Mouse (Mus musculus) C2C12 (cell line): ENCODE results near the gene Prrc2b. TPM values are rescaled to one million over a fixed set of nuclear protein-coding genes. Genes with fewer than 3 reads are reported as not detected.
A peak's percentile ranks its signal among the peaks of the same experiment; 100 is the strongest.

Experiments used
- H3K27me3 ChIP-seq: one replicate; pipeline ENCODE4 v1.6.1; 2011; ENCODE audit not compliant: control insufficient read depth, insufficient read depth, insufficient read length
- H3K36me3 ChIP-seq: one replicate; pipeline ENCODE4 v1.6.1; 2011; ENCODE audit not compliant: control insufficient read depth, insufficient read depth
- H3K4me3 ChIP-seq: one replicate; pipeline ENCODE4 v1.5.1; 2011; ENCODE audit warnings: mild to moderate bottlenecking, control low read depth; ENCODE audit not compliant: poor library complexity, insufficient read depth, severe bottlenecking
- H3K79me2 ChIP-seq: one replicate; pipeline ENCODE4 v1.6.1; 2011; ENCODE audit not compliant: control insufficient read depth, insufficient read depth
- H3K79me3 ChIP-seq: one replicate; pipeline ENCODE4 v1.6.1; 2011; ENCODE audit warnings: low read depth, control low read depth
- H3ac ChIP-seq: one replicate; pipeline ENCODE3; 2011; ENCODE audit warnings: low read depth; ENCODE audit not compliant: control insufficient read depth, insufficient read length
- CEBPB ChIP-seq: IDR thresholded peaks from one replicate; pipeline ENCODE4 v1.6.1; 2011; ENCODE audit warnings: low read depth, mild to moderate bottlenecking, control low read depth, moderate library complexity
- CTCF ChIP-seq: IDR thresholded peaks from one replicate; pipeline ENCODE4 v1.5.1; 2011; ENCODE audit not compliant: control insufficient read depth, insufficient read depth, insufficient read length
- FOSL1 ChIP-seq: IDR thresholded peaks from one replicate; pipeline ENCODE4 v1.8.0; 2011; ENCODE audit warnings: mild to moderate bottlenecking, low read length; ENCODE audit not compliant: poor library complexity, insufficient read depth, severe bottlenecking
- MAX ChIP-seq: IDR thresholded peaks from one replicate; pipeline ENCODE4 v1.6.1; 2011; ENCODE audit warnings: mild to moderate bottlenecking, control low read depth
- MYOD1 ChIP-seq: IDR thresholded peaks from one replicate; pipeline ENCODE4 v1.6.1; 2011; ENCODE audit warnings: low read depth; ENCODE audit not compliant: control insufficient read depth, insufficient read length
- MYOG ChIP-seq: IDR thresholded peaks from one replicate; pipeline ENCODE4 v1.6.1; 2011; ENCODE audit not compliant: control insufficient read depth, insufficient read length; ENCODE audit errors: extremely low read depth
- USF1 ChIP-seq: IDR thresholded peaks from one replicate; pipeline ENCODE4 v1.6.1; 2011; ENCODE audit warnings: low read depth, mild to moderate bottlenecking, control low read depth, moderate library complexity
- microRNA-seq: library from miRNA; unstranded; fragments of <30 nt; microRNA quantifications from one replicate; pipeline ENCODE4, GENCODE M21; 2019; ENCODE audit warnings: borderline microRNAs expressed
- polyA plus RNA-seq: library from polyadenylated mRNA; unstranded; fragments of >200 nt; fragmentation: generic; extraction: Trizol; gene quantifications from one replicate; pipeline ENCODE4 v1.2.1, GENCODE M21; 2012; ENCODE audit warnings: missing spikeins

The Prrc2b gene
- polyA plus RNA-seq, 1 experiment, result 45.0 TPM

DNA sequence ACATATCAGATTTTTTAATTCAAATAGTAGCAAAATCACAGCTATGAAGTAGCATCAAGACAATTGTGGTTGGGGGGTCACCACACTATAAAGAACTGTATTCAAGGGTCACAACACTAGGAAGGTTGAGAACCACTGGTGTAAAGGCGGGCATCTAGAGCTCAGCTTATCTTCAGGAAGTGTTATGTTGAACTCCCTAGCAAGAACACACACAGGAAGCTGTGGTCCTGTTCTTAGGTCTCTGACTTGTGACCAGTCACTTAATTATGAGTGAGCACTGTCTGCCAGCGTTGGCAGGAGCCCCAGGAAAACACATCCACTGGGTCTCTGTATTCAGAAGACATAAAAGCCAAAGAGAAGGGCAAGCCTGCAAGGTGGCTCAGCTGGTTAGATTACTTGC lies 131.4 kb downstream of the Prrc2b start:
- Histone ChIP-seq H3K27me3 (no peaks in the 10 kb centered on the region), H3K79me3 (peaks cover 18% of the 10 kb centered on the region), H3ac (no peak overlapping the region), H3K79me2 (peaks cover 34% of the 10 kb centered on the region), H3K4me3 (no peak overlapping the region), H3K36me3 (peaks cover 81% of the 10 kb centered on the region)
- TF ChIP-seq CEBPB, result no peak
- no peak for TF ChIP-seq CTCF
- no peak for TF ChIP-seq MYOD1
- TF ChIP-seq USF1, result no peak
- no peak for TF ChIP-seq MAX
- no peak for TF ChIP-seq FOSL1
- TF ChIP-seq MYOG, result no peak

DNA sequence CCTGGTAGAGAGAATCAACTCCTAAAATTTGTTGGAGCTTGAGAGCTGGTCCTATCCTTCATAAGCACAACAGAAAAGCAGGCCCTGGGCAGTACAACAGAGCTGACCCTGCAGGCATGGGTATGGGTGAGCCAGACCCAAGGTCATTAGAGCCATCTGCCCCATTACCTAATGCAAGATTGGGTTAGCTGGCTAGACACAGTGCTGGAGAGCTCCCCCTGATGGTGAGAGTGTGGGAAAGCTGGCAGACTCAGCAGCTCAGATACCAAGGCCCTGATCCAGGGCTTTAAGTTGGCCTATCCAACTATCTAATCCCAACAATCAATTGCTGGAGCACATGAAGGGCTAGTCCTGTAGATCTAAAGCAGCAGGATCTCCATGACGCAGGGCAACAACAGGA lies 131.8 kb downstream of the Prrc2b start:
- Histone ChIP-seq H3ac (no peak overlapping the region), H3K27me3 (no peaks in the 10 kb centered on the region), H3K79me3 (peaks cover 23% of the 10 kb centered on the region), H3K79me2 (peaks cover 38% of the 10 kb centered on the region), H3K36me3 (peaks cover 79% of the 10 kb centered on the region), H3K4me3 (no peak overlapping the region)
- peak; percentile 55 for TF ChIP-seq CTCF
- no peak for TF ChIP-seq CEBPB

DNA sequence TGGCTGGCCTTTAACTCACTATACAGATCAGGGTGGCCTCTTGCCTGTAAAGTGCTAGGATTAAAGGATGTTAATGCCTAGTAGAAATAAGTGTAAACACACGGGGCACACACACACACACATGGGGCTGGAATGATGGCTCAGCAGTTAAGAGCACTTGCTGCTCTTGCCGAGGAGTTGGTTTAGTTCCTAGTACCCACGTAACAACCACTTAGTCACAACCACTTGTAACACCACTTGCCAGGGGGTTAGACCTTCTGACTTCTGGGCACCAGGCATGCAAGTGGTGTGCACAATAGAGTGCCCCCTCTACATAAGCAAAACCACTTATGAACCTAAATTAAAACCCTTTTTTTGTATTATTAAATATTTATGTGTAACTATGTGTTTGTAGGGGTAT lies 133.1 kb downstream of the Prrc2b start:
- no peak for TF ChIP-seq MYOG
- TF ChIP-seq CTCF, result no peak
- TF ChIP-seq USF1, result no peak
- TF ChIP-seq FOSL1, result no peak
- no peak for TF ChIP-seq MAX
- no peak for TF ChIP-seq MYOD1
- TF ChIP-seq CEBPB, result no peak
- peaks cover 28% of the 10 kb centered on the region for H3K79me3 ChIP-seq
- H3ac ChIP-seq, result no peak overlapping the region
- peaks cover 66% of the 10 kb centered on the region for H3K36me3 ChIP-seq
- H3K4me3 ChIP-seq, result no peak overlapping the region
- H3K79me2 ChIP-seq, result peaks cover 49% of the 10 kb centered on the region
- H3K27me3 ChIP-seq, result no peaks in the 10 kb centered on the region

Small RNAs within 50 kb of the gene (microRNA-seq; reads per million reads assigned to microRNA genes)
- not detected for gene Gm27805

Other genes with a start within 250 kb of the Prrc2b start
- gene Aif1l, start 200.9 kb upstream of the Prrc2b start, polyA plus RNA-seq, result 55.4 TPM
- gene Nup214, start 176.6 kb upstream of the Prrc2b start, polyA plus RNA-seq, result 42.2 TPM
- not detected for gene Fam78a, start 66.2 kb upstream of the Prrc2b start, polyA plus RNA-seq
- gene Plpp7, start 55.6 kb upstream of the Prrc2b start, polyA plus RNA-seq, result 0.47 TPM
- 12.9 TPM for gene Pomt1, start 85.5 kb downstream of the Prrc2b start, polyA plus RNA-seq
- gene Uck1, start 109.1 kb downstream of the Prrc2b start, polyA plus RNA-seq, result 47.7 TPM
- gene Golga2, start 136.3 kb downstream of the Prrc2b start, polyA plus RNA-seq, result 36.3 TPM
- 387 TPM for gene Swi5, start 137.0 kb downstream of the Prrc2b start, polyA plus RNA-seq
- 43.5 TPM for gene Ciz1, start 201.2 kb downstream of the Prrc2b start, polyA plus RNA-seq
- 27.7 TPM for gene Dnm1, start 202.3 kb downstream of the Prrc2b start, polyA plus RNA-seq
- gene 1110008P14Rik, start 230.9 kb downstream of the Prrc2b start, polyA plus RNA-seq, result 104 TPM
- gene Lcn2, start 237.2 kb downstream of the Prrc2b start, polyA plus RNA-seq, result not detected
- gene Ptges2, start 244.8 kb downstream of the Prrc2b start, polyA plus RNA-seq, result 39.1 TPM